Mouse (Mus musculus) CH12F3 (cell line): ENCODE data around the gene Prl3d3.
"Not testable (repeated sequence)": the region's sequence is repeated elsewhere in the genome, so short reads cannot be mapped to it uniquely, and the experiment has no call there.

Experiments used
- in situ Hi-C: fragments of 300-500 bp; cut with MboI; formaldehyde crosslinking; loops from 2 replicates; pipeline ENCODE4 v1.14.3; 2020; ENCODE audit warnings: low sequenced_read_pairs

Gene Prl3d3

GRCm38 (mm10) chr13:27156490-27156889, at the start of gene Prl3d3:
Gene Prl3d3, plus strand, starts transcription at chr13:27156790.
- in situ Hi-C loops: not testable (repeated sequence)

DNA sequence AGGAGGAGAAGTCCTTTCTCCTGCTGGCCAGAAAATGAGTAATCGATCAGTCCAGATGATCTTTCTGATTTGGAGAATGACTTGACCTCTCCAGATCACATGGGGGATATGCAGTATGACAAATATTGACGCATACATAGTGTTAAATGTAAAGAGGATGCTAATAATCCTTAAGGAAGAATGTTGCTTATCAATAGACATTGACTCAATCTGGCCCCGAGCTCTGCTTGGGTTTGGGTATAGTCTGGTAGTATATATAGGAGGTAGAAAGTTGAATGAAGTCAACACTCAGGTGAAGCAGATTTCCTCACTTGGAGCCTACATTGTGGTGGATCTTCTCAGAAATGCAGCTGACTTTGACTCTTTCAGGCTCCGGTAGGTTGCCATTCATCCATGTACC, 35.2 kb upstream of the Prl3d3 start, which contains the start of gene Prl3d2:
Gene Prl3d2 (plus strand): TSS at position 301 of the 400 bp plus-strand sequence.
- in situ Hi-C loops: not testable (repeated sequence)

DNA sequence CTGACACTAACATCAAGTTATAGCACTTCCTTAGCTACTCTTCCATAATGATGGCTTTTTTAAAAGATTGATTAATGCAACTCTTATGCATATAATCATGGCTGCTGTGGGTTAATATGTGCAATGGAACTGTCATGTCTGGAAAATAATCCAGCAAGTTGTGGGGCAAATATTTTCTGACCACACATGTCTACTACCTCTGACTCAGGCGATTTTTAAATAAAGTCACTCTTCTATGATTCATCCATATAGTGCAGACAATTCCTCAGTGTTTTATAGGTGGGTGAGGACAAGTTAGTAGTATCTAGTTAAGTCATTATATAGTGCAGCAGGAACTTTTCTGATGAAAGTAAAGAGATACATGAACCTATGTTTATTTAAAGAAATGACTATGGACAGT, 8.3 kb upstream of the Prl3d3 start:
- in situ Hi-C loops: no loop called here

- in situ Hi-C loops: no loop called here
Observed at GRCm38 (mm10) chr13:27196359-27196758, 39.8 kb downstream of the Prl3d3 start, which contains the start of gene Prl3c1. Gene Prl3c1, plus strand, starts transcription at chr13:27196659.
